ENCODE assay signal across 8 mouse cellular contexts in genomic region chr14:34378560-34379331, GRCm38 (mm10). TPM values are rescaled to one million over a fixed set of nuclear protein-coding genes. Genes with fewer than 3 reads are reported as not detected.
DNase-seq lines count a peak whose midpoint lies in the region; ATAC-seq lines count a peak whose summit lies in the region.

No protein-coding gene starts in this region.

- H3K4me2 ChIP-seq in forebrain, embryonic 14.5 days (ENCODE audit: low read length): no peak overlapping the region
- H3K4me2 ChIP-seq in hindbrain, embryonic 15.5 days: no peak overlapping the region

- no peak overlapping the region for H3K27ac ChIP-seq in forebrain, embryonic 14.5 days (ENCODE audit: low read depth, low read length)
- H3K27ac ChIP-seq in hindbrain, embryonic 15.5 days (replicated peaks): peak overlapping the region; percentile 70

- peak; percentile 36 to 60 for DNase-seq in urinary bladder, adult 18-20 months (ENCODE audit: low spot score in 2 of 2)
- DNase-seq in urinary bladder, adult 2 months (ENCODE audit: low spot score): no peak
- DNase-seq in forebrain, embryonic 14.5 days (ENCODE audit: low spot score): peak; percentile 19
- DNase-seq in lung, postnatal 10 days: peak; percentile 26
- DNase-seq in urinary bladder, postnatal 36 days (ENCODE audit: low spot score in 2 of 2): peak; percentile 38 to 62
- DNase-seq in right cerebral cortex, postnatal 14 days: no peak
- no peak for DNase-seq in layer of hippocampus, postnatal 10 days (ENCODE audit: low spot score in 2 of 2)

- H3K4me1 ChIP-seq in forebrain, embryonic 14.5 days (ENCODE audit: control insufficient read depth, insufficient read depth, low read length): no peaks in the 10 kb centered on the region
- H3K4me1 ChIP-seq in hindbrain, embryonic 15.5 days (replicated peaks): peaks cover 17% of the 10 kb centered on the region

- H3K4me3 ChIP-seq in forebrain, embryonic 14.5 days (ENCODE audit: low read depth, low read length): no peak overlapping the region
- H3K4me3 ChIP-seq in hindbrain, embryonic 15.5 days: no peak overlapping the region

- no peaks in the 10 kb centered on the region for H3K27me3 ChIP-seq in forebrain, embryonic 14.5 days (replicated peaks; ENCODE audit: control insufficient read depth, insufficient read depth, low read length)
- H3K27me3 ChIP-seq in hindbrain, embryonic 15.5 days: no peaks in the 10 kb centered on the region

- H3K9me3 ChIP-seq in forebrain, embryonic 14.5 days (replicated peaks; ENCODE audit: control insufficient read depth, low read length): no peaks in the 10 kb centered on the region
- no peaks in the 10 kb centered on the region for H3K9me3 ChIP-seq in hindbrain, embryonic 15.5 days

- no peak overlapping the region for H3K9ac ChIP-seq in forebrain, embryonic 14.5 days (ENCODE audit: low read length)
- H3K9ac ChIP-seq in hindbrain, embryonic 15.5 days: no peak overlapping the region

- WGBS in forebrain, embryonic 14.5 days: 43% methylated on average over 11 of the region's 11 CpGs
- 35% methylated on average over 11 of the region's 11 CpGs for WGBS in hindbrain, embryonic 15.5 days

- peak; percentile 42; the same call in 1 of the 2 replicates for ATAC-seq in forebrain, embryonic 14.5 days
- ATAC-seq in hindbrain, embryonic 15.5 days (ENCODE audit: low FRiP score, low read depth): peak; percentile 77

- H3K36me3 ChIP-seq in forebrain, embryonic 14.5 days (ENCODE audit: control insufficient read depth, insufficient read depth, low read length): no peaks in the 10 kb centered on the region
- no peaks in the 10 kb centered on the region for H3K36me3 ChIP-seq in hindbrain, embryonic 15.5 days

RNA-seq across cellular contexts. Expression of gene Mmrn2, which starts 3.5 kb away (rescaled TPM):
- 8.0 and 14.0 TPM in 2 replicates for polyA plus RNA-seq in urinary bladder, adult 2 months (2012; rRNA removed)
- polyA plus RNA-seq in forebrain, embryonic 14.5 days (2014; fragmentation: Nextera tagmentation; extraction: Ambion mirVana): 3.5 and 3.6 TPM in 2 replicates
- polyA plus RNA-seq in hindbrain, embryonic 15.5 days (2015; fragmentation: Nextera tagmentation; extraction: Ambion mirVana): 4.1 and 5.3 TPM in 2 replicates
- 1 to 10 TPM; 4.0 to 4.5 TPM for total RNA-seq in layer of hippocampus, postnatal 10 days (2021)

RNA-seq across cellular contexts. Expression of gene Sncg, which starts 4.2 kb away (rescaled TPM):
- 35.6 and 50.1 TPM in 2 replicates for polyA plus RNA-seq in urinary bladder, adult 2 months (2012; rRNA removed)
- polyA plus RNA-seq in forebrain, embryonic 14.5 days (2014; fragmentation: Nextera tagmentation; extraction: Ambion mirVana): 4.0 and 4.2 TPM in 2 replicates
- polyA plus RNA-seq in hindbrain, embryonic 15.5 days (2015; fragmentation: Nextera tagmentation; extraction: Ambion mirVana): 170 and 223 TPM in 2 replicates
- 1 to 10 TPM; 1.6 to 1.8 TPM for total RNA-seq in layer of hippocampus, postnatal 10 days (2021)

RNA-seq across cellular contexts. Expression of gene Fam25c, which starts 23.5 kb away (rescaled TPM):
- polyA plus RNA-seq in urinary bladder, adult 2 months (2012; rRNA removed): 714 and 1,004 TPM in 2 replicates
- not detected in 2 replicates for polyA plus RNA-seq in forebrain, embryonic 14.5 days (2014; fragmentation: Nextera tagmentation; extraction: Ambion mirVana)
- polyA plus RNA-seq in hindbrain, embryonic 15.5 days (2015; fragmentation: Nextera tagmentation; extraction: Ambion mirVana): not detected in 2 replicates
- not detected for total RNA-seq in layer of hippocampus, postnatal 10 days (2021)

Comparison
In these comparisons a context has a peak if more than half of its experiments do, and no peak if none do; other contexts are left out.
1. DNase-seq: peak in urinary bladder, adult 18-20 months (2 of 2), forebrain, embryonic 14.5 days (single experiment), lung, postnatal 10 days (single experiment) and urinary bladder, postnatal 36 days (2 of 2); none in urinary bladder, adult 2 months (single experiment), right cerebral cortex, postnatal 14 days (single experiment) and layer of hippocampus, postnatal 10 days (0 of 2).
2. RNA of gene Fam25c, which starts 23.5 kb away (polyA plus RNA-seq): 714 to 1,004 TPM in urinary bladder, adult 2 months; not detected in forebrain, embryonic 14.5 days and not detected in hindbrain, embryonic 15.5 days; every median in the first group is over 100 times any median in the second.